8 mouse cellular contexts compared by ENCODE assay signal in the genomic region with DNA sequence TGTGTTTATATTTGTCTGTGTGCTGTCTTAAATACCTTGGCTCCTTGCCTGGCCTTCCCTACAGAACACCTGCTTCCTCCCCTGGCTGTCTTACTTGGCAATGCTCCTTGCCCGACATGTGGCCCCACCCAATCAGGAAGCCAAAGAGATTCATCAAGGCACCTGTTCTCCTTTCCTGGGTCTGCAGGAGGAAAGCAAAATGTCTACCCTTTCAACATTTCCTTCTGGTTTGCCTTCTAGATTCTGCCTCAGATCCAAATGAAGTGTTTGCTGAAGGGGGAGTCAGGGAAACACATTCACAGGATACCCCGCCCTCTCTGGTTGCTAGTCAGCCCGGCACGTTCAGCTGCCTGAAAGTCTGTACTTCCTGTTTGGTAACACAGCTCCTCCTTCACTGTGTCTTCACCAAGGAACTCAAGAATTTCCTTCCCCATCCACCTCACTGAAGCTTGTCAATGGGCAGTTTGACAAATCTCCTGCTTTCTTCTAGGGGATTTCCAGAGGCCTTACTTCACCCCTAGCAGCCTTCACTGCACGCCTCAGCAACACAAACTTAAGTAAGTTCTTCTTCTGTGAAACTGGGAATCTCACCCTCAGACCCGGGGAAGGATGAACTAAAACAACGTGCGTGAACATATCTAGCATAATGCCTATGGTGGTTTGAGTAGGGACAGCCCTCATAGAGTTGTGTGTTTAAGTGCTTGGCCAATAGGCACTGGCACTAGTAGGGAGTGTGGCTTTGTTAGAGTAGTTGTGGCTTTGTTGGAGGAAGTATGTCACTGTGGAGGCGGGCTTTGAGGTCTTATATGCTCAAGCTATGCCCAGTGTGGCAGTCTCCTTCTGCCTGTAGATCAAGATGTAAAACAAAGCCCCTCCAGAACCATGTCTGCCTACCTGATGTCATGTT. TPM values are rescaled to one million over a fixed set of nuclear protein-coding genes. Genes with fewer than 3 reads are reported as not detected.
DNase-seq lines count a peak whose midpoint lies in the region; ATAC-seq and TF ChIP-seq lines count a peak whose summit lies in the region.

No protein-coding gene starts in this region.

- no peaks in the 10 kb centered on the region for H3K4me1 ChIP-seq in embryonic facial prominence, embryonic 14.5 days (ENCODE audit: control insufficient read depth, insufficient read depth, low read length)
- H3K4me1 ChIP-seq in embryonic facial prominence, embryonic 10.5 days: no peaks in the 10 kb centered on the region
- H3K4me1 ChIP-seq in MEL (ENCODE audit: control insufficient read depth in 1 of 2, insufficient read depth in 2 of 2, low read length in 2 of 2): no peaks in the 10 kb centered on the region

- no peak overlapping the region for H3K27ac ChIP-seq in embryonic facial prominence, embryonic 14.5 days (replicated peaks; ENCODE audit: low read depth, low read length)
- no peak overlapping the region for H3K27ac ChIP-seq in embryonic facial prominence, embryonic 10.5 days (replicated peaks)
- no peak overlapping the region for H3K27ac ChIP-seq in MEL (ENCODE audit: control insufficient read depth, low read depth, low read length)

- ATAC-seq in embryonic facial prominence, embryonic 14.5 days (ENCODE audit: low read depth): no peak
- ATAC-seq in granulocyte monocyte progenitor cell, adult 5-6 weeks (replicated peaks; ENCODE audit: poor library complexity, severe bottlenecking): peak; percentile 70
- ATAC-seq in neutrophil, adult 5-6 weeks (ENCODE audit: extremely low read depth, insufficient number of reproducible peaks, low FRiP score, poor library complexity, severe bottlenecking): peak; percentile 71

- 76% methylated on average over 9 of the region's 9 CpGs for WGBS in embryonic facial prominence, embryonic 14.5 days
- WGBS in embryonic facial prominence, embryonic 10.5 days: 84% methylated on average over 9 of the region's 9 CpGs

- no peak for TF ChIP-seq EP300 in MEL (IDR thresholded peaks at IDR 0.05; ENCODE audit: low read depth in 1 of 2, low read length in 2 of 2)

- TF ChIP-seq RAD21 in MEL (IDR thresholded peaks at IDR 0.05; ENCODE audit: low read depth, low read length): no peak

- H3K4me2 ChIP-seq in embryonic facial prominence, embryonic 14.5 days (ENCODE audit: low read depth, low read length): no peak overlapping the region

- H3K4me3 ChIP-seq in embryonic facial prominence, embryonic 14.5 days (ENCODE audit: low read depth, low read length): no peak overlapping the region
- H3K4me3 ChIP-seq in embryonic facial prominence, embryonic 10.5 days: no peak overlapping the region
- peak overlapping the region; percentile 19 to 39; a peak in 2 of 4 replicates for H3K4me3 ChIP-seq in MEL (ENCODE audit: control insufficient read depth in 1 of 2, insufficient read depth in 1 of 2, low read depth in 2 of 2, low read length in 2 of 2)

- no peaks in the 10 kb centered on the region for H3K27me3 ChIP-seq in embryonic facial prominence, embryonic 14.5 days (replicated peaks; ENCODE audit: control insufficient read depth, insufficient read depth, low read length)
- no peaks in the 10 kb centered on the region for H3K27me3 ChIP-seq in embryonic facial prominence, embryonic 10.5 days (replicated peaks; ENCODE audit: low read depth, poor library complexity, severe bottlenecking)
- H3K27me3 ChIP-seq in MEL (ENCODE audit: control insufficient read depth in 1 of 2, insufficient read depth in 2 of 2, low read length in 2 of 2): no peaks in the 10 kb centered on the region

- peak; percentile 70 for DNase-seq in embryonic facial prominence, embryonic 14.5 days (ENCODE audit: low spot score)
- DNase-seq in embryonic facial prominence, embryonic 10.5 days (ENCODE audit: low spot score): no peak
- DNase-seq in MEL (ENCODE audit: low read depth, low spot score): peak; percentile 29
- DNase-seq in kidney, postnatal 25 days: peak; percentile 69 to 76
- no peak for DNase-seq in layer of hippocampus, postnatal 14 days (ENCODE audit: low spot score in 2 of 2)
- no peak for DNase-seq in urinary bladder, postnatal 4 days (ENCODE audit: low spot score in 2 of 2)

- H3K9me3 ChIP-seq in embryonic facial prominence, embryonic 14.5 days (ENCODE audit: control insufficient read depth, low read length): no peaks in the 10 kb centered on the region
- H3K9me3 ChIP-seq in embryonic facial prominence, embryonic 10.5 days: no peaks in the 10 kb centered on the region
- no peaks in the 10 kb centered on the region for H3K9me3 ChIP-seq in MEL (replicated peaks; ENCODE audit: insufficient read depth, low read length)

- H3K36me3 ChIP-seq in embryonic facial prominence, embryonic 14.5 days (ENCODE audit: control insufficient read depth, insufficient read depth, low read length): no peaks in the 10 kb centered on the region
- no peaks in the 10 kb centered on the region for H3K36me3 ChIP-seq in embryonic facial prominence, embryonic 10.5 days (replicated peaks)
- H3K36me3 ChIP-seq in MEL (ENCODE audit: control insufficient read depth in 1 of 2, insufficient read depth in 2 of 2, low read length in 2 of 2): no peaks in the 10 kb centered on the region

- TF ChIP-seq CTCF in MEL (IDR thresholded peaks at IDR 0.05 in 2 of 3, conservative IDR thresholded peaks at IDR 0.05 in 1 of 3; ENCODE audit: control insufficient read depth in 1 of 3, insufficient read depth in 1 of 3, low read depth in 2 of 3, low read length in 3 of 3, poor library complexity in 1 of 3, severe bottlenecking in 1 of 3): no peak

- no peak for TF ChIP-seq POLR2A in MEL (IDR thresholded peaks at IDR 0.05; ENCODE audit: control insufficient read depth in 1 of 2, insufficient read depth in 1 of 2, low read depth in 1 of 2, low read length in 2 of 2, poor library complexity in 1 of 2)

- no peak overlapping the region for H3K9ac ChIP-seq in embryonic facial prominence, embryonic 14.5 days (ENCODE audit: low read depth, low read length)
- H3K9ac ChIP-seq in MEL (ENCODE audit: control insufficient read depth, low read depth, low read length, poor library complexity, severe bottlenecking): no peak overlapping the region

- H3K79me2 ChIP-seq in MEL (ENCODE audit: control insufficient read depth, insufficient read depth, low read length, poor library complexity): no peaks in the 10 kb centered on the region

TF ChIP-seq in MEL, 35 proteins besides CTCF, POLR2A, EP300 and RAD21:
- TF ChIP-seq SMC3 (IDR thresholded peaks at IDR 0.05; ENCODE audit: low read depth, low read length): no peak
- TF ChIP-seq MYC (IDR thresholded peaks at IDR 0.05; ENCODE audit: low read depth, low read length): no peak
- TF ChIP-seq CHD1 (IDR thresholded peaks at IDR 0.05; ENCODE audit: low read depth, low read length): no peak
- no peak for TF ChIP-seq E2F4 (IDR thresholded peaks at IDR 0.05; ENCODE audit: borderline replicate concordance, low read depth, low read length)
- TF ChIP-seq MAFK (IDR thresholded peaks at IDR 0.05; ENCODE audit: borderline replicate concordance, low read depth, low read length): no peak
- no peak for TF ChIP-seq NELFE (IDR thresholded peaks at IDR 0.05; ENCODE audit: low read depth, low read length)

RNA-seq across cellular contexts. Expression of a gene that starts 27.7 kb away (rescaled TPM):
- 22.5 and 23.3 TPM in 2 replicates for polyA plus RNA-seq in embryonic facial prominence, embryonic 14.5 days (2014; fragmentation: Nextera tagmentation; extraction: Ambion mirVana)
- 15.1 and 16.8 TPM in 2 replicates for polyA plus RNA-seq in embryonic facial prominence, embryonic 10.5 days (2016; fragmentation: Nextera tagmentation; extraction: Ambion mirVana)
- 1.9 and 2.3 TPM in 2 replicates for total RNA-seq in MEL (2012; rRNA removed)
- polyA plus RNA-seq in MEL (2012; ENCODE audit: insufficient read depth in 1 of 2, insufficient read length in 2 of 2, low read depth in 1 of 2, low replicate concordance in 2 of 2, missing spikeins in 1 of 2): 1 to 10 TPM in 1 of 2 experiments, not detected in 1; 3.1 TPM
- total RNA-seq in granulocyte monocyte progenitor cell, adult 5-6 weeks (2014; fragmentation: Nextera tagmentation): 9.7 and 17.4 TPM in 2 replicates
- total RNA-seq in granulocyte monocyte progenitor cell, adult 5-6 weeks (2017): 8.5 and 10.7 TPM in 2 replicates
- total RNA-seq in neutrophil, adult 5-6 weeks (2017): 49.9 and 57.6 TPM in 2 replicates
- 10 to 100 TPM; 17.6 to 18.5 TPM for total RNA-seq in layer of hippocampus, postnatal 14 days (2021)

Comparison
In these comparisons a context has a peak if more than half of its experiments do, and no peak if none do; other contexts are left out.
1. DNase-seq: peak in embryonic facial prominence, embryonic 14.5 days (single experiment), MEL (single experiment) and kidney, postnatal 25 days (2 of 2); none in embryonic facial prominence, embryonic 10.5 days (single experiment), layer of hippocampus, postnatal 14 days (0 of 2) and urinary bladder, postnatal 4 days (0 of 2).
2. H3K4me3 ChIP-seq: peak in MEL (2 of 2); none in embryonic facial prominence, embryonic 14.5 days (single experiment) and embryonic facial prominence, embryonic 10.5 days (single experiment).